Mouse (Mus musculus) cerebellum, adult 2 months (tissue): ENCODE data around the gene Naip2. TPM values are rescaled to one million over a fixed set of nuclear protein-coding genes. Genes with fewer than 3 reads are reported as not detected.
"Not testable (repeated sequence)": the region's sequence is repeated elsewhere in the genome, so short reads cannot be mapped to it uniquely, and the experiment has no call there.

Source experiments
- DNase-seq, 2 experiments: peaks; one replicate each; pipeline ENCODE4 v3.0.0; 2021
- H3K27ac ChIP-seq: fragments of 200-500 bp; 2 replicates; pipeline ENCODE4 v1.5.1; 2012; ENCODE audit warnings: low read length, control low read depth, inconsistent platforms; ENCODE audit not compliant: insufficient read depth
- H3K27me3 ChIP-seq: fragments of 200-500 bp; 2 replicates; pipeline ENCODE4 v1.6.1; 2012; ENCODE audit warnings: inconsistent platforms, mild to moderate bottlenecking, low read length, moderate library complexity; ENCODE audit not compliant: control insufficient read depth, insufficient read depth
- H3K4me1 ChIP-seq: fragments of 200-500 bp; 2 replicates; pipeline ENCODE4 v1.6.1; 2011; ENCODE audit warnings: low read length; ENCODE audit not compliant: control insufficient read depth, insufficient read depth
- H3K4me3 ChIP-seq: fragments of 200-500 bp; replicated peaks from 2 replicates; pipeline ENCODE3; 2011; ENCODE audit warnings: mild to moderate bottlenecking, low read depth, low read length, control low read depth; ENCODE audit not compliant: insufficient read depth
- CTCF ChIP-seq: fragments of 200-500 bp; IDR thresholded peaks from 2 replicates; pipeline ENCODE4 v1.5.1; 2011; ENCODE audit warnings: low read depth, mild to moderate bottlenecking, control low read depth, low read length, moderate library complexity, borderline replicate concordance; ENCODE audit not compliant: insufficient read depth
- POLR2A ChIP-seq: fragments of 200-500 bp; IDR thresholded peaks from 2 replicates; pipeline ENCODE4 v1.6.1; 2011; ENCODE audit warnings: low read length, control low read depth, borderline replicate concordance; ENCODE audit not compliant: insufficient read depth
- WGBS: fragments of 180-500 bp; shearing (Covaris S2); methylation state at CpG from one replicate; pipeline ENCODE4 v1.1.7; 2018; 5-methylcytosine and 5-hydroxymethylcytosine counted together
- polyA plus RNA-seq: library from polyadenylated mRNA; depleted of rRNA; stranded (reverse); fragments of >200 nt; gene quantifications from 2 replicates; pipeline ENCODE4 v1.2.3, GENCODE M21; 2012; rRNA removed

Naip2 gene
- 0.36 and 0.40 TPM in 2 replicates for polyA plus RNA-seq

DNA sequence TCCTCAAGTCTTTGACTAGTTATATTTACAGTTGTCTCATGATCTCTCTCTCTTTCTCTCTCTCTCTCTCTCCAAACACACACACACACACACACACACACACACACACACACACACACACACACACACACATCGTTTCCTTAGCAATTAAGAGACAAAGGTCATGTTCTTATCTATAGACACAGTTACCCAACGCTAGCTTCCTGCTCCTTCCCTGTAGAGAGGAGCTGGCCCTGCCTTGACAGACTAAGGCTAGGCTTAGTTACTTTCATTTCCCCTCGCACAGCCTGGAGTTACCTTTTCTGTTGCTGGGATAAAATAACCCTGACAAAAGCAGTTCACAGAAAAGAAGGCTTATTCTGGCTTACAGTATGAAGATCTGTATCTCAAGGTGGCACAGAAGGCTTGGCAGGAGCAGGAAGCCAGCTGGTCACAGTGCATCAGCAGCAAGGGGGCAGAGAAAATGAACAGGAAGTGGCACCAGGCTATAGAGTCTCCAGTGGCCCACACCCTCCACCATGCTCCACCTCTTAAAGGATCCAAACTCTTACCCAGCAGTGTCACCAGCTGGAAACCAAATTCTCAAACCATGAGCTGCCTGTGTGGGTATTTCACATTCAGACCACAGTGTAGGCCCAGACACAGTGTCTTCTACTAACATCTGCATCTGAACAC lies at the start of gene Naip2:
Gene Naip2, minus strand, starts transcription at position 434 of the 675 bp plus-strand sequence.
- H3K4me1 ChIP-seq, H3K27ac ChIP-seq, H3K27me3 ChIP-seq, DNase-seq, H3K4me3 ChIP-seq: not testable (repeated sequence)
- 83% methylated on average over 3 of the region's 3 CpGs for WGBS

DNA sequence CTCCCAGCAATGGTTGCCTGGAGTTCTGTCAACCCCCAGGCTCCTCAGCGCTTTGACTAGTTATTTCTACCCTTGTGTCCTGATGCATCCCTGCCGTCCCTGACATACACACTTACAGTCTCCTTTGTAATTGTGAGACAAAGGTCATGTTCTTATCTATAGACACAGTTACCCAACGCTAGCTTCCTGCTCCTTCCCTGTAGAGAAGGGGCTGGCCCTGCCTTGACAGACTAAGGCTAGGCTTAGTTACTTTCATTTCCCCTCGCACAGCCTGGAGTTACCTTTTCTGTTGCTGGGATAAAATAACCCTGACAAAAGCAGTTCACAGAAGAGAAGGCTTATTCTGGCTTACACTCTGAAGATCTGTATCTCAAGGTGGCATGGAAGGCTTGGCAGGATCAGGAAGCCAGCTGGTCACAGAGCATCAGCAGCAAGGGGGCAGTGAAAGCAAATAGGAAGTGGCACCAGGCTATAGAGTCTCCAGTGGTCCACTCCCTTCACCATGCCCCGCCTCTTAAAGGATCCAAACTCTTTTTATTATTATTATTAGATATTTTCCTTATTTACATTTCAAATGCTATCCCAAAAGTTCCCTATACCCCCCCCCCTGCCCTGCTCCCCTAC lies 45.1 kb upstream of the Naip2 start:
- DNase-seq, H3K4me1 ChIP-seq, H3K27me3 ChIP-seq, H3K4me3 ChIP-seq, H3K27ac ChIP-seq: not testable (repeated sequence)
- WGBS, result 68% methylated on average over 5 of the region's 5 CpGs

DNA sequence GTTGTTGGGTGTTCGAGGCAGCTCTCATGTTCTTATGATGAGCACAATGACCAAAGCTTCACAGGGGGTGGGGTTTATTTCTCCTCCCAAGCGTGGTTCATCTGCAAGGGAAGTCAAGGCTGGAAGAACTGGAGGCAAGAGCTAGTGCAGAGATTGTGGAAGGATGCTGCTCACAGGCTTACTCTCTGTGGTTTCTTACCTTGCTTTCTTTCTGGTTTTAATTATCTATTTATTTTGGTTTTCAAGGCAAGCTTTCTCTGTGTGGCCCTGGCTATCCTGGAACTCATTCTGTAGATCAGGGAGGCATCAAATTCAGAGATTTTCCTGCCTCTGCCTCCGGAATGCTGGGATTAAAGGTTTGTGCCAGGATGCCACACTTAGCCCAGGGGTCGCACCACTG lies 44.3 kb upstream of the Naip2 start, which contains the start of gene Naip5:
Gene Naip5, minus strand, starts transcription at position 101 of the 400 bp plus-strand sequence.
- not testable (repeated sequence) for H3K4me1 ChIP-seq, H3K27me3 ChIP-seq, DNase-seq, H3K4me3 ChIP-seq, H3K27ac ChIP-seq
- WGBS, result 82% methylated on average over 4 of the region's 4 CpGs

- H3K27me3 ChIP-seq, result no peaks in the 10 kb centered on the region
- DNase-seq, result no peak
- TF ChIP-seq CTCF, result no peak
- no peak for TF ChIP-seq POLR2A
- no peak overlapping the region for H3K4me3 ChIP-seq
- H3K4me1 ChIP-seq, result no peaks in the 10 kb centered on the region
- no peak overlapping the region for H3K27ac ChIP-seq
Observed at GRCm38 (mm10) chr13:100243702-100244101, 41.8 kb upstream of the Naip2 start.

DNA sequence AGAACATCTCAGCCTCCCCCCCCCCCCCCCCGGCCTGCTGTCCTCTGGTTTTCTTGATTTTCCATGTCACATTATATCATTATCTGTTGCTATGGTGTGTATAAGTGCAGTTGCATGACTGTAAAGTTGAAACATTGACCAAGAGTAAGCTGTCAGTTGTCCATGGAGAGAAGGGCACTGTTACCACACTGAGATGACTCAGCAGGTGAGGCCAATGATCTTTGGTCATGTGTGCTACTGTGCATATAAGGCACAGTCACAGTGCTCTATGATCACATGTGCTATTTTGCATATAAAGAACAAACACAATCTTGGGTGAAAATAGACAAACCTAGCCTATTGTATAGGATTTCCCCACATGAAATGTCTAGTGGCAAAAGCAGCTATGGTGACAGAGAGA lies 11.8 kb upstream of the Naip2 start:
- H3K4me1 ChIP-seq, DNase-seq, H3K27me3 ChIP-seq, H3K4me3 ChIP-seq, H3K27ac ChIP-seq: not testable (repeated sequence)
- 83% methylated on average over 1 of the region's 1 CpGs for WGBS

GRCm38 (mm10) chr13:100210540-100210939 lies 8.6 kb upstream of the Naip2 start:
- no peaks in the 10 kb centered on the region for H3K27me3 ChIP-seq
- no peaks in the 10 kb centered on the region for H3K4me1 ChIP-seq
- no peak overlapping the region for H3K27ac ChIP-seq
- no peak overlapping the region for H3K4me3 ChIP-seq
- 38% methylated on average over 8 of the region's 8 CpGs for WGBS
- no peak for DNase-seq
- TF ChIP-seq CTCF (no peak), POLR2A (no peak)

DNA sequence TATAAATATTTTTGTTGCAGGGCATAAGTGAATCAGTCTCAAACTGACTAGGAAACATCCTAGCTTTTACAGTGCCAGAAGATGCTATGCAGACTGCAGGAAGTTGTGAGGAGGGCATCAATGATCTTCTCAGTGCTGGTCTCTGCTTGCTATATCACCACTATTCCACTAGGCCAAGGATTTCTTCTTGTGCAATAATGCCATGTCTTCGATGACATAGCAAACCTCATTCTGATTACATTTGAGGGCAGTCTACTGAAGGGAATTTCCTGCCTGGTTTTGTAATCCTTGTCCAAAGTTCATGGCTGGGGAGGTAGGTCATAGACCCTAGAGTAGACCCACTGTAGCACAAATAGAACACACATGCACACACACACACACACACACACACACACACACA lies 1.4 kb upstream of the Naip2 start:
- TF ChIP-seq CTCF (no peak), POLR2A (no peak)
- no peaks in the 10 kb centered on the region for H3K4me1 ChIP-seq
- no peak for DNase-seq
- no peak overlapping the region for H3K4me3 ChIP-seq
- WGBS, result 89% methylated on average over 1 of the region's 1 CpGs
- H3K27me3 ChIP-seq, result no peaks in the 10 kb centered on the region
- no peak overlapping the region for H3K27ac ChIP-seq

DNA sequence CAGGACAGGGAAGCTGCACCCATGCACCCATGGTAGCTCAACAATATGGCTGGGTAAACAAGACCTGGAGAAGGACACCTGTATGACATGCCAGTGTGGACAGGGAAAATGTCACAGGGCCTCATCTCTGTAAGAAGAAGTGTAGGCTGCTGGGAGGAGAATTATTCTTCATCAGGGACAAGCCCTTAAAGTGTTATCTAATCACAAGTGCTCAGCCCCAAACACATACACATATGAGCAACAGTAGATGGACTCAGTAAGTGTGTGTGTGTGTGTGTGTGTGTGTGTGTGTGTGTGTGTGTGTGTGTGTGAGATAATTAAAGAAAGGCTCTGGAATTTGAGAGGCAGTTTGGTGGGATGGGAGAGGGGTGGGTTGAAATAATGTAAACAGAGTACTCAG lies 1.1 kb downstream of the Naip2 start:
- H3K4me1 ChIP-seq, result no peaks in the 10 kb centered on the region

More for the DNA sequence above, 1.1 kb downstream of the Naip2 start:
- DNase-seq, result no peak
- Histone ChIP-seq H3K4me3 (no peak overlapping the region), H3K27me3 (no peaks in the 10 kb centered on the region), H3K27ac (no peak overlapping the region)
- TF ChIP-seq POLR2A (no peak), CTCF (no peak)
